Comparison of ENCODE assay signal across 24 mouse cellular contexts in the genomic region with DNA sequence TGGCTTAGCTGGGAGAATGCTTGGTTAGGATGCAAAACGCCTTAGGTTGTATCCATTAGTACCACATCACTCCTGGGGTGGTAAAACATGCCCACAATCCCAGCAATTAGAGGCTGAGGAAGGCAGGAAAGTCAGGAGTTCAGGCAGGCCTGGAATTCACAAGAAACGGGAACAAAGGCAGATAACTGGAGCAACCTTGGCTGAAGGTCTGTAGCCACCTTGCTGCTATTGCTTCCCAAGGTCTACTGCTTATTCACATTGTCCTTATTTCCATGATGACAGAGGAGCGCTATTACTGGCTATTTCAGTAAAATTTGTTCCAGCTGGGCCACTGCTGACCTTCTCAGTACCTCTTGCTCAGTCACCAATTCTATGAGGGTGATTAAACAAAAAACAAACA. TPM values are rescaled to one million over a fixed set of nuclear protein-coding genes. Genes with fewer than 3 reads are reported as not detected.
DNase-seq lines count a peak whose midpoint lies in the region; TF ChIP-seq lines count a peak whose summit lies in the region.
"Had no signal": no experiment of that assay in that cellular context is flagged by ENCODE, and none has a peak within 500 bp of the region (broad histone marks: within the 10 kb centered on the region; RNA-seq: fewer than 3 reads in every experiment).

No protein-coding gene starts in this region.

- no peak for TF ChIP-seq CTCF in testis, adult 2 months (IDR thresholded peaks at IDR 0.05; ENCODE audit: control insufficient read depth, insufficient read depth, insufficient replicate concordance, low read depth, low read length)

- DNase-seq in adrenal gland, adult (ENCODE audit: inconsistent age in 2 of 2, low spot score in 1 of 2) = peak; percentile 60 to 87
- no peak for DNase-seq in adrenal gland, adult 18-20 months (ENCODE audit: low spot score in 2 of 2)
- DNase-seq in testis, postnatal 14 days (ENCODE audit: low spot score) = no peak
- DNase-seq in adrenal gland, postnatal 10 days = peak; percentile 47
- DNase-seq in gastrocnemius, postnatal 25 days = no peak
- DNase-seq in layer of hippocampus, adult 11-12 months (ENCODE audit: low spot score) = no peak
- DNase-seq: cerebellum, adult 11 months; cerebellum, adult 2 months; cerebellum, postnatal 10 days; cerebellum, postnatal 36 days; embryo, embryonic 11 days; gastrocnemius, postnatal 10 days; heart, adult 11 months; kidney, adult 2 months had no signal

- H3K27ac ChIP-seq in testis, adult 2 months (ENCODE audit: control insufficient read depth, insufficient read depth, low read depth, low read length) = peak overlapping the region; percentile 14; the same call in 1 of the 2 replicates
- peak overlapping the region; percentile 67 for H3K27ac ChIP-seq in brown adipose tissue, adult 24 weeks (replicated peaks; ENCODE audit: low read depth, low read length)
- H3K27ac ChIP-seq: embryonic facial prominence, embryonic 10.5 days; embryonic facial prominence, embryonic 13.5 days; forebrain, embryonic 12.5 days; forebrain, embryonic 15.5 days; hindbrain, embryonic 12.5 days; hindbrain, embryonic 15.5 days had no signal

- no peak for TF ChIP-seq POLR2A in testis, adult 2 months (IDR thresholded peaks at IDR 0.05; ENCODE audit: control insufficient read depth, low read depth, low read length)

- no peaks in the 10 kb centered on the region for H3K36me3 ChIP-seq in testis, adult 2 months (ENCODE audit: control insufficient read depth, insufficient read depth, low read length)

- H3K4me1 ChIP-seq in testis, adult 2 months (ENCODE audit: control insufficient read depth, insufficient read depth, low read length) = peaks cover 7% of the 10 kb centered on the region
- peaks cover 5% of the 10 kb centered on the region for H3K4me1 ChIP-seq in brown adipose tissue, adult 24 weeks (ENCODE audit: control insufficient read depth, insufficient read depth, insufficient read length, low read length)

- no peak overlapping the region for H3K4me3 ChIP-seq in testis, adult 2 months (ENCODE audit: control insufficient read depth, low read depth, low read length)
- no peak overlapping the region for H3K4me3 ChIP-seq in brown adipose tissue, adult 24 weeks (ENCODE audit: insufficient read depth, low read depth, low read length)
- H3K4me3 ChIP-seq: embryonic facial prominence, embryonic 10.5 days; embryonic facial prominence, embryonic 13.5 days; erythroblast, embryonic 14.5 days; forebrain, embryonic 12.5 days; forebrain, embryonic 15.5 days; hindbrain, embryonic 12.5 days; hindbrain, embryonic 15.5 days had no signal

- no peaks in the 10 kb centered on the region for H3K27me3 ChIP-seq in testis, adult 2 months (ENCODE audit: control insufficient read depth, insufficient read depth, low read length)
- H3K27me3 ChIP-seq: embryonic facial prominence, embryonic 13.5 days; forebrain, embryonic 12.5 days; forebrain, embryonic 15.5 days; hindbrain, embryonic 12.5 days; hindbrain, embryonic 15.5 days had no signal

RNA-seq across cellular contexts. Expression of a gene that starts 3.5 kb away (rescaled TPM):
- 10 to 100 TPM; 85.5 to 99.0 TPM for total RNA-seq in adrenal gland, adult 18-20 months (2021)
- polyA plus RNA-seq in testis, adult 2 months (2012; rRNA removed) = 20.0 and 20.3 TPM in 2 replicates
- total RNA-seq in adrenal gland, postnatal 10 days (2021) = 10 to 100 TPM; 33.3 to 51.3 TPM
- 17.9 and 27.3 TPM in 2 replicates for polyA plus RNA-seq in brown adipose tissue, adult 24 weeks (2012; ENCODE audit: insufficient read depth, insufficient read length, missing spikeins)
- 10 to 100 TPM; 30.8 to 46.1 TPM for total RNA-seq in gastrocnemius, postnatal 25 days (2021)

RNA-seq across cellular contexts. Expression of a gene that starts 25.8 kb away (rescaled TPM):
- 1 to 10 TPM in 1 of 2 experiments, under 1 TPM in 1; 0.90 to 2.1 TPM for total RNA-seq in adrenal gland, adult 18-20 months (2021)
- polyA plus RNA-seq in testis, adult 2 months (2012; rRNA removed) = 101 and 110 TPM in 2 replicates
- 10 to 100 TPM in 1 of 2 experiments, 1 to 10 TPM in 1; 6.5 to 10.4 TPM for total RNA-seq in adrenal gland, postnatal 10 days (2021)
- 1.3 and 3.8 TPM in 2 replicates for polyA plus RNA-seq in brown adipose tissue, adult 24 weeks (2012; ENCODE audit: insufficient read depth, insufficient read length, missing spikeins)
- not detected for total RNA-seq in gastrocnemius, postnatal 25 days (2021)
- total RNA-seq: gastrocnemius, adult 18-20 months had no signal
- polyA plus RNA-seq: erythroblast, embryonic 14.5 days had no signal

RNA-seq across cellular contexts. Expression of a gene that starts 26.0 kb away (rescaled TPM):
- 10 to 100 TPM; 27.7 to 29.9 TPM for total RNA-seq in adrenal gland, adult 18-20 months (2021)
- polyA plus RNA-seq in testis, adult 2 months (2012; rRNA removed) = 97.1 and 100 TPM in 2 replicates
- 10 to 100 TPM; 31.4 to 34.2 TPM for total RNA-seq in adrenal gland, postnatal 10 days (2021)
- polyA plus RNA-seq in brown adipose tissue, adult 24 weeks (2012; ENCODE audit: insufficient read depth, insufficient read length, missing spikeins) = 32.1 and 33.2 TPM in 2 replicates
- 10 to 100 TPM; 18.0 to 24.5 TPM for total RNA-seq in gastrocnemius, postnatal 25 days (2021)

RNA-seq across cellular contexts. Expression of a gene that starts 26.4 kb away (rescaled TPM):
- total RNA-seq in adrenal gland, adult 18-20 months (2021) = 10 to 100 TPM; 81.4 to 86.3 TPM
- polyA plus RNA-seq in testis, adult 2 months (2012; rRNA removed) = 44.1 and 56.9 TPM in 2 replicates
- 100 to 1,000 TPM in 1 of 2 experiments, 10 to 100 TPM in 1; 98.7 to 103 TPM for total RNA-seq in adrenal gland, postnatal 10 days (2021)
- polyA plus RNA-seq in brown adipose tissue, adult 24 weeks (2012; ENCODE audit: insufficient read depth, insufficient read length, missing spikeins) = 105 and 106 TPM in 2 replicates
- total RNA-seq in gastrocnemius, postnatal 25 days (2021) = 10 to 100 TPM; 76.2 TPM

Comparison
In these comparisons a context has a peak if more than half of its experiments do, and no peak if none do; other contexts are left out.
1. DNase-seq: peak in adrenal gland, adult (2 of 2) and adrenal gland, postnatal 10 days (single experiment); none in adrenal gland, adult 18-20 months (0 of 2), testis, postnatal 14 days (single experiment), gastrocnemius, postnatal 25 days (single experiment) and layer of hippocampus, adult 11-12 months (single experiment).